Mouse (Mus musculus): Measurements from ENCODE around the gene Acp5.

Acp5 gene

DNA sequence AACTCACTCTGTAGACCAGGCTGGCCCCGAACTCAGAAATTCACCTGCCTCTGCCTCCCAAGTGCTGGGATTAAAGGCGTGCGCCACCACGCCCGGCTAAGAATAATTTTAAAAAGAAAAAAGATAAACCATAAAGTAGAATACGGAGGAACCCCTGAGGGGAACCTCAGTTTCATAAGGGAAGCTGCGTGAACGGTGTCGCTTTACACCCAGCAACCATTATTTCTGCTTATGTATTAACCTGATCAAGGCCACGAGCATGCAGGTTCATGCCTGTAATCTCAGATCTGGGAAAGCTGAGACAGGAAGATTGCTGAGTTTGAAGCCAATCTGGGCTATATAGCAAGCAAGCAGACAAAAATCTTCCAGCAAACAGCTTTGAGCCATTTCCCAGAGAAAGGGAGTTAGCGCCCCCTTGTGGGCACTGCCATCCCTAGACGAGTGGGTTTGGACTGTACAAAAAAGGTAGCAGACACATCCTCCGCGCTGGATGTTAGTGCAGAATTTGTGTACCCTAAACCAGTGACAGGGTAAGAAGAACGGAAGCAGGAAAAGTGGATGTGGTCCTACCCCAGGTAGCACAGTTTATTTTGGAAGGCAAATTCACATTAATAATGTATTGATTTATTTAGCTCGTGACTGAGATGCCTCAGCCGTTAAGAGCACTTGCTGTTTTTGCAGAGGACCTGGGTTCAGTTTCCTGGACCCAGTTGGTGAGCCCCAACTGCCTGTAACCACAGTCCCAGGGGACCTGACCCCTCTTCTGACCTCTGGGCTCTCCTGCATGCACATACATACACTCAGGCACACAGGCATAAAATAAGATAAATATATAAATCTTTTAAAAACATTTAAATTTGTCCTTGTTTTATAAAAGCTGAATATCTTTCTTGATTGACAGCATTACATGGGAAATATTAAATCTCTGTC is 7.9 kb upstream of the Acp5 start:
- intact Hi-C loops (cut with DNase I) = loop anchor here (2.0 to 10.0 kb wide), 4 partner anchors 25 to 169 kb away; partner anchors contain the start of gene Cnn1

GRCm38 (mm10) chr9:22139746-22140145 is 4.2 kb upstream of the Acp5 start:
- intact Hi-C loops (cut with DNase I) = loop anchor here (10.0 kb wide), 2 partner anchors 45 to 165 kb away; partner anchors contain the start of gene Cnn1

- intact Hi-C loops (cut with DNase I) = no loop called here
These were observed 3.0 kb upstream of the Acp5 start for GRCm38 (mm10) chr9:22138480-22138879.

DNA sequence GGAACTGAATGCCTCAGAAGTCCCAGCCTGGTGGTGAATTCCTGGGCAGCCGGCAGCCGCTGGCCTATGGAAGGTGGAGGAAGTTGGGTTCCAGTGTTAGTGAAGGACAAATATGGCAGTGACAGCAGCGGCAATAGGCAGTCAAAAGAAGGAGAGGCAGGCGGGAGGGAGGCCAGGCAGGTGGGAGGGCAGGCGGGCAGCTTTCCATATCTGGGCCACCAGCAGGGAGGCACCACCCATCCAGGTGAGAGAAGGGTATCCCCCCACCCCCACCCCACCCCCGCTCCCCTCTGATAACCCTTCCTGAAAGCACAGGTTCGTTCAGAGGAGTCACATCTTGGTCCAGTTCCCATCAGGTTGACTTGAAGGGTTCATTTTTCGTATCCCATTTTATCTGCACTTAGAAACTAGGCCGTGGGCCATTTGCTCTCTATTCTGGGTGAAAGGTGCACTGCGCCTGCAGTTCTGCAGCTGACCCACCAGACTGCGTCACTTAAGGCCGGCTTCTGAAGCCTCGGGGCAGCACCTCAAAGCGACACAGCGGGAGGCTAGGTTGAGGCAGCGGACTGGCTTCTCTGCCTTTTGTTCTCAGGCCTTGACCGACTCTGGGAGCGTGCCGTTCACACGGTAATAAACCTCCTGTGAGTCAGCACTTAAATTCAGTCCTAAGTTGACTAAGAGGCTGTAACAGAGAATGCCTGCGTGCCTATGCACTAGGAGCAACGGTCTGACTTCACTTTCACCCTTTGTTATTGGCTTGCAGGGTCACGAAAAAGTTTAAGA is 1.4 kb upstream of the Acp5 start:
- intact Hi-C loops (cut with DNase I) = no loop called here

GRCm38 (mm10) chr9:22134988-22135643 is 395 bp downstream of the Acp5 start:
- intact Hi-C loops (cut with DNase I) = no loop called here

DNA sequence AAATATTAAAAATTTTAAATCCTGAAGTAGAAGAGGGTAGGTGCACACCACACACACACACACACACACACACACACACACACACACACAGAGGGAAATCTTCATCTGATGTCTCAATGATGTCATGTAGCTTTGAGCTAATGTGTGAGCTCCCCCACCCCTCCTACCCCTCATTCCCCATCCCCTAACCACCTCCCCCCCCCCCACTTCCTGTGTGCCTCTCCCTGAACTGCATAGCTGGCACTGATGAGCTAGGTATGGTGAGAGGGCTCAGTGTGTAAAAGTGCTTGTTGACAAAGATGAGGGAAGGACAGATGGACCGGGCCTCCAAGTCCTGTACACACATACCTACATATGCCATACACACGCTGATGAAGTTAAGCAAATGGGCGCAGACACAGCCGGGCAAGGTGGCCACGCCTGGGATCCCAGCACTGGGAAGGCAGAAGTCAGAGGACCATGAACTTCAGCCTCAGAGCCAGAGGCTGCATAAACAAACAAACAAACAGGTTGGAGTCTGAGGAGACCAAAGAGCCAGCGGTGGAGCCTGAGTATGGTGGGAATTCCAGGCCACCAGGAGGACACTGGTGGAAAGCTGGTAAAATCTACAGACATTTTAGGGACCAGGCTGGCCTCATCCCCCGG is 1.1 kb downstream of the Acp5 start:
- intact Hi-C loops (cut with DNase I) = no loop called here

- intact Hi-C loops (cut with DNase I) = no loop called here
These were observed 3.3 kb downstream of the Acp5 start for GRCm38 (mm10) chr9:22132220-22132619.

- intact Hi-C loops (cut with DNase I) = no loop called here
These were observed 4.1 kb downstream of the Acp5 start for GRCm38 (mm10) chr9:22131226-22131981.

- intact Hi-C loops (cut with DNase I) = no loop called here
These were observed 10.1 kb downstream of the Acp5 start for GRCm38 (mm10) chr9:22125246-22126027.

DNA sequence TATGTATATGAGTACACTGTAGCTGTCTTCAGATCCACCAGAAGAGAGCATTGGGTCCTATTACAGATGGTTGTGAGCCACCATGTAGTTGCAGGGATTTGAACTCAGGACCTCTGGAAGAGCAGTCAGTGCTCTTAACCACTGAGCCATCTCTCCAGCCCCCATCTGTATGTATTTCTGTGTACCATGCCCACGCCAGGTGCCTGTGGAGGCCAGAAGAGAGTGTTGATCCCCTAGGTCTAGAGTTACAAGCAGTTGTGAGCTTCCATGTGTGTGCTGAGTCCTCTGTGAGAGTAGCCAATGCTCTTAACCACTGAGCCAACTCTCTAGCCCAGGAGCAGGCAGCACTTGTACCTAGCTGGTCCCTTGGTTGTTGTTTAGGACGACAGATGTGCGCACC is 11.3 kb downstream of the Acp5 start:
- intact Hi-C loops (cut with DNase I) = no loop called here

GRCm38 (mm10) chr9:22123069-22123609 is 12.4 kb downstream of the Acp5 start:
- intact Hi-C loops (cut with DNase I) = no loop called here

- intact Hi-C loops (cut with DNase I) = no loop called here
These were observed 13.5 kb downstream of the Acp5 start for GRCm38 (mm10) chr9:22122005-22122404.

DNA sequence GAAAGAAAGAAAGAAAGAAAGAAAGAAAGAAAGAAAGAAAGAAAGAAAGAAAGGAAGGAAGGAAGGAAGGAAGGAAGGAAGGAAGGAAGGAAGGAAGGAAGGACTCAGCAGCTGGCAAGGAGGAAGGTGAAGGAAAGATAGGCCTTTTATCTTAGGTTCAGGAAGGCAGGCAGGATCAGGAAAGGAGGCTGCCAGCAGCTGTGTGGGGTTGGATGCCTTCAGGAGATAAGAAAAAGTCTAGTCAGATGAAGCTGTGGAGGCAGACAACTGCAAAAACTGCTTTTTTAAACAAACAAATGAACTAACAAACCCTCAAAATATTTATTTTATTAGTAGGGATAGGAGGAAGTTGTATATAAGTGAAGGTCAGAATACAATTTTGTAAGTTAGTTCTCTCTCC is 14.0 kb downstream of the Acp5 start:
- intact Hi-C loops (cut with DNase I) = no loop called here

GRCm38 (mm10) chr9:22119543-22119942 is 16.0 kb downstream of the Acp5 start:
- intact Hi-C loops (cut with DNase I) = loop anchor here (2.0 kb wide), 1 partner anchor 23 kb away; no protein-coding TSS in a partner anchor

GRCm38 (mm10) chr9:22117754-22118456 is 17.6 kb downstream of the Acp5 start:
- intact Hi-C loops (cut with DNase I) = loop anchor here (2.0 kb wide), 1 partner anchor 25 kb away; no protein-coding TSS in a partner anchor

DNA sequence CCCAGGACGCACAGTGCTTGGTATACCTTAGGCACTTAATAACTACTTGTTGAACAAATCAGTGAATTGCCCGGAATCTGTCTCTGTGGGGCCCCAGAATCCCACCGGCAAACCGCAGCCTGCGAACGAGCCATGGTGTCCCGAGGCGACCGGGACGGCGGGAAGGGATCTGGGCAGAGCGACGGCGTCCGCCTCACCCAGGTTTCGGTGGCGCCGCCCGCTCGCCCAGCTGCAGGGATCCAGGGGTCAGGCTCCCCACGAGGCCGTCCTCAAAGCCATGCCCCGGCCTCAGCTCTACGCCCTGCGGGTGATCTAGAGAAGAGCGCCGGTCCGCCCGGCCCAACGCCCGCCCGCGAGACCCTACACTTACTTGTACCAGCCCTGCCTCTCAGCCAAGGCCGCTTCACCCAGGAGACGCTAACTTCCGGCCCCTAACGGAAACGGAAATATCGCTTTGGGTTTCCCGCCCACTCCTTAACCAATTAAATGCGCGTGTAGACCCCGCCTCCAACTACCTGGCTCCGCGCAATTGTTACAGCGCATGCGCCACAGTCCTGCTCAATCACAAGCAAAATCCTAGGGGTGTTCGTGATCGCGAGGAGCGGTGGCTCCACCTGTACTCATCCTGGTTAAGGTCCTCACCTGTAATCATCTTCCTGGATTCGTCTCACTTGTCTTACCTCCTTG is 18.6 kb downstream of the Acp5 start, which contains the start of gene Elof1:
TSS of gene Elof1 (minus strand) at position 433 of the 687 bp plus-strand sequence.
- intact Hi-C loops (cut with DNase I) = no loop called here

GRCm38 (mm10) chr9:22116086-22116485 is 19.4 kb downstream of the Acp5 start:
- intact Hi-C loops (cut with DNase I) = no loop called here

DNA sequence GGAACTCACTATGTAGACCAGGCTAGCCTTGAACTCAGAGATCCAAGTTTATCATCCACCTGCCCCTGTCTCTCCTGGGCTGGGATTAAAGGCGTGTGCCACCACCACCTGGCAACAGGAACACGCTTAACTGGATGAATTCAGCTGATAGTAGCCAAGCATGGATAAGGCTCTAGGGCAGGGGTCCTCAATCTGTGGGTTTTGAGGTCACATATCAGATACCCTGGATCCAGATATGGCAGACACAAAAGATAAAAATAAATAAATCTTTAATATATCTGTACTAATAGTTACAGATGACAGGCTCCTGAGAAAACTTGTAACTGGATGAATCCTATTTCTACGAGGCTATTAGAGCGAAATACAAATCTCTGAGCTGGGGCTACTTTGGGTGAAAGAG is 19.9 kb downstream of the Acp5 start:
- intact Hi-C loops (cut with DNase I) = no loop called here
